Mouse (Mus musculus): ENCODE measurements around the gene Spata45. TPM values are rescaled to one million over a fixed set of nuclear protein-coding genes. Genes with fewer than 3 reads are reported as not detected.

Spata45 gene
- polyA plus RNA-seq, 1 experiment from 2014 or later = not detected

DNA sequence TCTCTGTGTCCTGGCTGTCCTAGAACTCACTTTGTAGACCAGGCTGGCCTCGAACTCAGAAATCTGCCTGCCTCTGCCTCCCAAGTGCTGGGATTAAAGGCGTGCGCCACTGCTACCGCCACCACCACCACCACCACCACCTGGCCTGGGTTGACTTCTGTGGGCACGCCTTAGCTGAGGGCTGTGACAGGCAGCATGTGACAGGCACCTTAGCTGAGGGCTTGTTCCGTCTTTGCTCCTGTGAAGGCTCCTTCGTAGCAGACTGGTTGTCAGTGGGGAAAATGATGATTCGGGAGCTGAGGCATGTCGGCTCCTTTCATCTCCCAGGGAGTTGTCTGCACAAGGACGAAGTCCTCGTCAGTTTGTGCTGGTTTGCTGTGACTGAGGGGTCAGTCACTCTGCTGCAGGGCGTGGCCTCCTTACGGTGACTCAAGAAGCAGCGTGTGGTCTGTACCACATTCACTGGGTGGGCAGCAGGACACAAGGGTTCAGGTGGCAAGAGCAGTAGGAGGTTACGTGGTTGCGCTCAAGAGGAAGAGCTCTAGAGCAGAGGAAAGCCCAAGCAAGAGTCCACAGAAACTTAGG lies 36.0 kb downstream of the Spata45 start:
- Histone ChIP-seq H3K9me3 (ENCODE audit: control insufficient read depth, low read length) (no peaks in the 10 kb centered on the region), H3K9ac (ENCODE audit: low read depth, low read length) (no peak overlapping the region), H3K4me2 (ENCODE audit: low read depth, low read length) (no peak overlapping the region), H3K4me1 (ENCODE audit: control insufficient read depth, insufficient read depth, low read length) (peaks cover 7% of the 10 kb centered on the region; the same call in 1 of the 2 replicates), H3K4me3 (ENCODE audit: low read length) (no peak overlapping the region), H3K27ac (ENCODE audit: low read length) (peak overlapping the region; percentile 85), H3K27me3 (replicated peaks; ENCODE audit: control insufficient read depth, insufficient read depth, low read length) (no peaks in the 10 kb centered on the region), H3K36me3 (ENCODE audit: control insufficient read depth, insufficient read depth, low read length) (no peaks in the 10 kb centered on the region; the same call in 1 of the 2 replicates)
- ATAC-seq = peak; percentile 85
- 72% methylated on average over 16 of the region's 16 CpGs for WGBS

DNA sequence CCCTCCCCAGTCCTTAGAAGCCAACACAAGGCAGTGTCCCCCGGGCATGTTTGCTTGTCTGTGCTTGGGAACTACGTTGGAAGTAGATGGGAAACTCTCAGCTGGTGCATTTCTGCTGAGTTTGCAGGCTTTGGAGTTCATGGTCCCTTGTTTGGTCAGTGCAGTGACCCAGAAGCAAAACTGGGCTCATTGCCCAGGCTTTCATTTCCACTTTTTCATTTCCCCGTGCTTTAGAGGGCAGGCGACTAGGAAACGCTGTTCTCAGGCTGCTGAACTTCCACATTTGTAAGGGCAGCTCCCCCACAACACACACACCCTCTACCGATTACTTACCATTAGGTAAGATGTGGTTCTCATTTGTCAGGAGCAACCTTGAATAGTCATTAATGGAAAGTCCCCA lies 36.6 kb downstream of the Spata45 start:
- Histone ChIP-seq H3K9me3 (ENCODE audit: control insufficient read depth, low read length) (no peaks in the 10 kb centered on the region), H3K4me3 (ENCODE audit: low read length) (no peak overlapping the region), H3K4me2 (ENCODE audit: low read depth, low read length) (no peak overlapping the region), H3K36me3 (ENCODE audit: control insufficient read depth, insufficient read depth, low read length) (no peaks in the 10 kb centered on the region; the same call in 1 of the 2 replicates), H3K4me1 (ENCODE audit: control insufficient read depth, insufficient read depth, low read length) (peaks cover 7% of the 10 kb centered on the region; the same call in 1 of the 2 replicates), H3K27ac (ENCODE audit: low read length) (peak overlapping the region; percentile 85), H3K9ac (ENCODE audit: low read depth, low read length) (no peak overlapping the region), H3K27me3 (replicated peaks; ENCODE audit: control insufficient read depth, insufficient read depth, low read length) (no peaks in the 10 kb centered on the region)
- WGBS = 69% methylated on average over 6 of the region's 6 CpGs
- peak; percentile 7; the same call in 1 of the 2 replicates for ATAC-seq

DNA sequence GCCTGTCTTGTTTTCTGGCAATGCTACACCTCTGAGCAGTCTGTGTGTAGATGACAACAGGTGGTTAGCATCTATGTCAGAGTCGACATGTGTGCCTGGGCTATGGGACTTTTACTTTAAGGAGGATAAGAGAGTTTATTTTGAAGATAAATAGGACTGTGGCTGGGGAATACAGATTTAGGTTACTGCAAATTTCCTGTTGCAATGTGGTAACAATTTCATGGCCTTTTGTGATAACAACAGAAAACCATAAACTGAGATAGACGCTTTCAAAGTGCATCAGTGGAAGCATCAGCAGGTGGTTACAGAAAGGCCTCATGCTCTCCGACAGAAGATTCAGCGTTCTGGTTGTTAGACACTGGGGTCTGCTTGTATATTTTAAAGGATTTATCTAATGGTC lies 37.0 kb downstream of the Spata45 start:
- Histone ChIP-seq H3K27ac (ENCODE audit: low read length) (peak overlapping the region; percentile 85; the same call in 1 of the 2 replicates), H3K36me3 (ENCODE audit: control insufficient read depth, insufficient read depth, low read length) (no peaks in the 10 kb centered on the region; the same call in 1 of the 2 replicates), H3K27me3 (replicated peaks; ENCODE audit: control insufficient read depth, insufficient read depth, low read length) (no peaks in the 10 kb centered on the region), H3K4me1 (ENCODE audit: control insufficient read depth, insufficient read depth, low read length) (peaks cover 7% of the 10 kb centered on the region; the same call in 1 of the 2 replicates), H3K4me3 (ENCODE audit: low read length) (no peak overlapping the region), H3K9ac (ENCODE audit: low read depth, low read length) (no peak overlapping the region), H3K4me2 (ENCODE audit: low read depth, low read length) (no peak overlapping the region), H3K9me3 (ENCODE audit: control insufficient read depth, low read length) (no peaks in the 10 kb centered on the region)
- ATAC-seq = no peak
- 76% methylated on average over 4 of the region's 4 CpGs for WGBS

DNA sequence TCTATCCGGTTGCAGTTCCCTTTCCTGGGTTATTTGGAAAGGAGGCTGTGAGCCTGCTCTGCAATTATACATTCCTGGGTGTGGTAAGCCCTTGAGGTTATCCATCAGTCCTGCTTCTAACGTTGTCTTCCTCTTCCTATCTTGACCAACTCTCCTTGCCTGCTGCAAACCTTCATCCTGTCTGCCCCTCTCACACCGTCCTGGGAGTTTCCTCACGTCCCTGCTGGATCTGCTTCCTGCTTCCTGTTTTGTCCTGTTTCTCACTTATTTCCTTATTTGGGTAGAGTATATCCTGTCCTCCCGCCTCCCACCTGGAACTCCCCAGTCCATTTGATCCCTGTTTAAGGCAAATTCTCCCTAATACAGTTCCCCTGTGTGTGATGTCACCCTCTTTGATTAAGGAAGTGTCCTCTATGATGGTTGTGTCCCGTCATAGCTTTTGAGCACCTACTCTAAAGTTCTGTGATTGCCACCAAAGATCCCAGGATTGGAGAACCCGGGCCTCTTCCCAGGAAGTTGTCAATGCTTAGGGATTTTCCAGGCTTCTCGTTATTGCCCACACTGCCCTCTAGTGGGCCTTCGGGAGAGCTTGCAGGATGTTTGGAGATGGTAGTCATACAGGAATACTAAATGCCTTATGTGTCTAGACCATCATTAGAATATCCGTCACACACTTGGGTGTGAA lies 38.9 kb downstream of the Spata45 start:
- no peak for ATAC-seq
- no peak overlapping the region for H3K4me3 ChIP-seq (ENCODE audit: low read length)
- no peak overlapping the region for H3K9ac ChIP-seq (ENCODE audit: low read depth, low read length)
- H3K4me1 ChIP-seq (ENCODE audit: control insufficient read depth, insufficient read depth, low read length) = peaks cover 4% of the 10 kb centered on the region; the same call in 1 of the 2 replicates
- H3K27ac ChIP-seq (ENCODE audit: low read length) = peak overlapping the region; percentile 9
- 48% methylated on average over 10 of the region's 10 CpGs for WGBS
- no peaks in the 10 kb centered on the region for H3K9me3 ChIP-seq (ENCODE audit: control insufficient read depth, low read length)
- no peaks in the 10 kb centered on the region for H3K27me3 ChIP-seq (replicated peaks; ENCODE audit: control insufficient read depth, insufficient read depth, low read length)
- no peaks in the 10 kb centered on the region; the same call in 1 of the 2 replicates for H3K36me3 ChIP-seq (ENCODE audit: control insufficient read depth, insufficient read depth, low read length)
- H3K4me2 ChIP-seq (ENCODE audit: low read depth, low read length) = no peak overlapping the region

DNA sequence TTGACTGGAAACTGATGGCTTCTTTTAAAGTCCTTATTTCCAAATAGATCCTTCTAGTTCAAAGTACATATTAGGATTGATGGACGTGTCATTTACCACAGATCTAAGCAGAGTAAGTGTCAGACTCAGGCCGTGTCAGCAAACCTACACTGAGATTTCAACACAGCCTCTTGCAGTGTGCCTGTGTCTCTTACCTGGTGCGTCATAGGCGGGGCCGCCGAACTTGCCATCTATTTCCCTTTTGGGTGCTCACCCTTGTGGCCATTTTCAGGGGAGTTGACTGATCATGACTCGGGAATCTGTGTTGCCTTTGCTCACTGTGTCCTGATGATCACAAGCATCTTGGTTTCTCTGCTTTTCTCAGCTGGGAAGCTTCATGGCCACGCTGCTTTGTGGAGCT lies 46.8 kb downstream of the Spata45 start:
- Histone ChIP-seq H3K36me3 (ENCODE audit: control insufficient read depth, insufficient read depth, low read length) (peaks cover 6% of the 10 kb centered on the region; the same call in 1 of the 2 replicates), H3K4me3 (ENCODE audit: low read length) (no peak overlapping the region), H3K9me3 (ENCODE audit: control insufficient read depth, low read length) (no peaks in the 10 kb centered on the region), H3K9ac (ENCODE audit: low read depth, low read length) (no peak overlapping the region), H3K4me1 (ENCODE audit: control insufficient read depth, insufficient read depth, low read length) (peaks cover 2% of the 10 kb centered on the region; the same call in 1 of the 2 replicates), H3K27me3 (replicated peaks; ENCODE audit: control insufficient read depth, insufficient read depth, low read length) (no peaks in the 10 kb centered on the region), H3K4me2 (ENCODE audit: low read depth, low read length) (no peak overlapping the region), H3K27ac (ENCODE audit: low read length) (no peak overlapping the region)
- WGBS = 74% methylated on average over 8 of the region's 8 CpGs
- ATAC-seq = no peak; the same call in 1 of the 2 replicates

DNA sequence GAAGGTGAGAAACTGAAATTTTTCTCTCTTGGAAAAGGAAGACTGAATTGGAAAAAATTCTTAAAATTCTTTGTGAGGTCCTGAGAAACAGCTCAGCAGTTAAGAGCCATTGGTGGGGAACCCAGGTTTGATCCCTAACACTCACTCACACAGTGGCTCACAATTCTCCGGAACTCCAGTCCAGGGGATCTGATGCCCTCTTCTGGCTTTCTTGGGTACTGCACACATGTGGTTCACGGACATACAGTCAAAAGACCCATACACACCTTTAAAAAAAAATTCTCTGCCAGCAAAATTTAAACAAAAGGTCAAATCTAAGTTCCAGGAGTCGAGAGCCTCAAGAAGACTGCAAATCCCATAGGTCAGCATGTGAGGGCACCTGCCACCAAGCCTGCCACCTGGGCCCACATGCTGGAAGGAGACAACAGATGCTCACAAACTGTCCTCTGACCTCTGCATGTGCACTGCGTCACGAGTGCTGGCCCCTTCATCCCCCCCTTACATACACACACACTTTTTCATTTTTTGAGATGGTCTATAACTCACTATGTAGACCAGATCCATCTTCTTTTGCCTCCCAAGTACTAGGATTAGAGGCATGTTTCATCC lies 48.6 kb downstream of the Spata45 start:
- Histone ChIP-seq H3K4me3 (ENCODE audit: low read length) (no peak overlapping the region), H3K4me2 (ENCODE audit: low read depth, low read length) (no peak overlapping the region), H3K4me1 (ENCODE audit: control insufficient read depth, insufficient read depth, low read length) (peaks cover 2% of the 10 kb centered on the region; the same call in 1 of the 2 replicates), H3K36me3 (ENCODE audit: control insufficient read depth, insufficient read depth, low read length) (peaks cover 6% of the 10 kb centered on the region; the same call in 1 of the 2 replicates), H3K27me3 (replicated peaks; ENCODE audit: control insufficient read depth, insufficient read depth, low read length) (no peaks in the 10 kb centered on the region), H3K9me3 (ENCODE audit: control insufficient read depth, low read length) (no peaks in the 10 kb centered on the region), H3K9ac (ENCODE audit: low read depth, low read length) (no peak overlapping the region), H3K27ac (ENCODE audit: low read length) (no peak overlapping the region)
- no peak for ATAC-seq
- 73% methylated on average over 5 of the region's 5 CpGs for WGBS

DNA sequence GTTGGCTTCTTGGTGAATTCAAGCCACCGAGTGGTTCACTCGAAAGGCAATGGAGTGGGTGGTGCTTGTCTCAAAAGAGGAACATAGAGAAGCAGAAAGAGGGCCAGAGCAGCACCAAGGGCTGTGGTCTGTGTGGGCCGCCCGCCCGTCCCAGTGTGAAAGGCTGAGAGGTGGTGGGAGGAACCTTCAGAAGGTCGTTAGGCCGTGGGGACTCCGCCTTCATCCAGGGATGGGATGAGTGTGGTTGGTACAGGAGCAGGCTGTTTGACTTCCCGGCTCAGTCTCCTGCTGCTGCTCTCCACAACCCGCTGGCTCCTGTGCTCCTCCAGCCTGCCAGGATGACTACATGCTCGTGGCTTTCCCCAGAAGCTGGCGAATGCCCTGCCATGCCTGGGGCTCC lies 49.2 kb downstream of the Spata45 start:
- H3K9me3 ChIP-seq (ENCODE audit: control insufficient read depth, low read length) = no peaks in the 10 kb centered on the region
- peaks cover 6% of the 10 kb centered on the region; the same call in 1 of the 2 replicates for H3K36me3 ChIP-seq (ENCODE audit: control insufficient read depth, insufficient read depth, low read length)
- no peak overlapping the region for H3K4me3 ChIP-seq (ENCODE audit: low read length)
- peaks cover 2% of the 10 kb centered on the region; the same call in 1 of the 2 replicates for H3K4me1 ChIP-seq (ENCODE audit: control insufficient read depth, insufficient read depth, low read length)
- no peak for ATAC-seq
- no peaks in the 10 kb centered on the region for H3K27me3 ChIP-seq (replicated peaks; ENCODE audit: control insufficient read depth, insufficient read depth, low read length)
- H3K4me2 ChIP-seq (ENCODE audit: low read depth, low read length) = no peak overlapping the region
- no peak overlapping the region for H3K27ac ChIP-seq (ENCODE audit: low read length)
- no peak overlapping the region for H3K9ac ChIP-seq (ENCODE audit: low read depth, low read length)
- WGBS = 83% methylated on average over 12 of the region's 12 CpGs

DNA sequence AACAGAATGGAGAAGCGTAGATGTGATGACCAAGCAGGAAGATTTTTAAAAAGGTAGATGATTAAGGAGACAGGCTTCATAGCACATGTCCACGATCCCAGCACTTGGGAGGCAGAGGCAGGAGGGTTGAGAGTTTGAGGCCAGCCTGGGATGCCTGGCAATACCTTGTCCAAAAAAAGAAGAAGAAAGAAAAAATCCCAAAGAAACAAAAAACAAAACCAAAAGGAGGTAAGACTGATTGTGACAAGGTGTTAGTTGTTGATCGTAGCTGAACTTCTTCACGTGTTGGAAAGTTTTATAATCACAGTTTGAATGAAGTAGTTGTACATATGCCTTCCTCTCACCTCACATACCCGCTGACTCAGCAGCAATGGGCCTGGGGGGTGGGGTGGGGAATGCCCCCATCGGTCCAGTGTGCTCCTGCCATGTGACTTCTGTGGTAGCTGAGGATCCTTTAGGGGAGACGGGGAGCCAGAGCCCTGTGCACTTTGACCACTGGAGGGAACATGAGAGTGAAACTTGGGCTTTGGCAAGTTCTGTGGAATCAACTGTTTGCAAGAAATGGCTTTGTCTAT lies 50.0 kb downstream of the Spata45 start:
- WGBS = 82% methylated on average over 7 of the region's 7 CpGs
- Histone ChIP-seq H3K9ac (ENCODE audit: low read depth, low read length) (no peak overlapping the region), H3K4me1 (ENCODE audit: control insufficient read depth, insufficient read depth, low read length) (peaks cover 2% of the 10 kb centered on the region; the same call in 1 of the 2 replicates), H3K36me3 (ENCODE audit: control insufficient read depth, insufficient read depth, low read length) (0 out of 2 replicates have a peak, but pooled peaks cover 6% of the 10 kb centered on the region), H3K27me3 (replicated peaks; ENCODE audit: control insufficient read depth, insufficient read depth, low read length) (no peaks in the 10 kb centered on the region), H3K4me2 (ENCODE audit: low read depth, low read length) (no peak overlapping the region), H3K9me3 (ENCODE audit: control insufficient read depth, low read length) (no peaks in the 10 kb centered on the region), H3K4me3 (ENCODE audit: low read length) (no peak overlapping the region), H3K27ac (ENCODE audit: low read length) (no peak overlapping the region)
- ATAC-seq = no peak

DNA sequence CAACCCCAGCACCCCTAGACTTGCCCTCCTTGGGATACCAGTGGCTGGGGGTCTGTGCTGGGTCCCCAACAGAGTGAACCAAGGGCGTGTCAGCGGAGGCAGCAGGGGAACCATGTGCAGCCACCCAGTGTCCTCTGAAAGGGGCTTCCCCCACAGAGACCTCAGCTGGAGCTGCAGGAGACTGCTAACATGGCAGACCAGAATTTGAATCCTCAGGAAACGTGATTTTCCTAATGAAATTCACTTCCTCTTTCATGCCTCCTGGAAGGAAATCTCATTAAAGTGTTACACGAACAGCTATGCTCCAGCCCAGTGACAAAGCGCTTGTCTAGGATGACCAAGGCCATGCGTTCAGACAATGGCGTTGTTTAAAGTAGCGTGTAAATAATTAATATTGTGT lies 50.5 kb downstream of the Spata45 start:
- no peak overlapping the region for H3K4me2 ChIP-seq (ENCODE audit: low read depth, low read length)
- ATAC-seq = no peak
- H3K9ac ChIP-seq (ENCODE audit: low read depth, low read length) = no peak overlapping the region
- H3K27ac ChIP-seq (ENCODE audit: low read length) = no peak overlapping the region; the same call in 1 of the 2 replicates
- WGBS = 73% methylated on average over 8 of the region's 8 CpGs
- no peaks in the 10 kb centered on the region for H3K27me3 ChIP-seq (replicated peaks; ENCODE audit: control insufficient read depth, insufficient read depth, low read length)
- no peak overlapping the region for H3K4me3 ChIP-seq (ENCODE audit: low read length)
- 0 out of 2 replicates have a peak, but pooled peaks cover 5% of the 10 kb centered on the region for H3K36me3 ChIP-seq (ENCODE audit: control insufficient read depth, insufficient read depth, low read length)
- H3K4me1 ChIP-seq (ENCODE audit: control insufficient read depth, insufficient read depth, low read length) = peaks cover 2% of the 10 kb centered on the region; the same call in 1 of the 2 replicates
- H3K9me3 ChIP-seq (ENCODE audit: control insufficient read depth, low read length) = no peaks in the 10 kb centered on the region

Measured in intestine, embryonic 16.5 days (tissue).